Comparison of ENCODE assay signal across 14 mouse cellular contexts in genomic region chr4:59336846-59337532, GRCm38 (mm10).
DNase-seq lines count a peak whose midpoint lies in the region; ATAC-seq and TF ChIP-seq lines count a peak whose summit lies in the region.
"Had no signal": no experiment of that assay in that cellular context is flagged by ENCODE, and none has a peak within 500 bp of the region (broad histone marks: within the 10 kb centered on the region; RNA-seq: fewer than 3 reads in every experiment).

No protein-coding gene starts in this region.

- no peak overlapping the region for H3K4me2 ChIP-seq in heart, embryonic 14.5 days (ENCODE audit: low read length)
- H3K4me2 ChIP-seq in embryonic facial prominence, embryonic 15.5 days (replicated peaks): no peak overlapping the region
- H3K4me2 ChIP-seq in limb, embryonic 14.5 days (replicated peaks; ENCODE audit: low read depth, low read length, severe bottlenecking): no peak overlapping the region
- H3K4me2 ChIP-seq: hindbrain, embryonic 15.5 days; liver, embryonic 13.5 days; midbrain, embryonic 15.5 days had no signal

- DNase-seq in heart, adult 18-20 months: no peak
- DNase-seq in spleen, adult 2 months (ENCODE audit: low read depth in 1 of 2, low spot score in 2 of 2): no peak
- no peak for DNase-seq in spleen, adult 12 weeks (ENCODE audit: low spot score)
- no peak for DNase-seq in limb, embryonic 14.5 days (ENCODE audit: low spot score)
- DNase-seq in retina, embryonic 14.5 days (ENCODE audit: low spot score): no peak
- DNase-seq: adrenal gland, adult 8-10 months; cerebellum, adult 9-10 months; kidney, adult 8-10 months; liver, embryonic 13.5 days had no signal

- H3K9ac ChIP-seq in heart, embryonic 14.5 days (ENCODE audit: low read length): peak overlapping the region; percentile 46
- H3K9ac ChIP-seq in embryonic facial prominence, embryonic 15.5 days: no peak overlapping the region
- no peak overlapping the region for H3K9ac ChIP-seq in limb, embryonic 14.5 days (ENCODE audit: low read depth, low read length, severe bottlenecking)
- H3K9ac ChIP-seq: hindbrain, embryonic 15.5 days; liver, embryonic 13.5 days; midbrain, embryonic 15.5 days had no signal

- no peaks in the 10 kb centered on the region for H3K27me3 ChIP-seq in heart, embryonic 14.5 days (ENCODE audit: control insufficient read depth, insufficient read depth, low read length)
- no peaks in the 10 kb centered on the region for H3K27me3 ChIP-seq in spleen, adult 2 months (ENCODE audit: control insufficient read depth, insufficient read depth, low read length)
- no peaks in the 10 kb centered on the region for H3K27me3 ChIP-seq in embryonic facial prominence, embryonic 15.5 days
- no peaks in the 10 kb centered on the region for H3K27me3 ChIP-seq in limb, embryonic 14.5 days (ENCODE audit: control insufficient read depth, insufficient read depth, low read length)
- H3K27me3 ChIP-seq: hindbrain, embryonic 15.5 days; liver, embryonic 13.5 days; midbrain, embryonic 15.5 days had no signal

- H3K4me1 ChIP-seq in heart, embryonic 14.5 days (ENCODE audit: control insufficient read depth in 2 of 2, insufficient read depth in 2 of 2, low read length in 2 of 2): peaks cover 16 to 26% of the 10 kb centered on the region in 2 experiments
- H3K4me1 ChIP-seq in spleen, adult 2 months (ENCODE audit: control insufficient read depth, insufficient read depth, insufficient read length): peaks cover 66% of the 10 kb centered on the region
- peaks cover 14% of the 10 kb centered on the region for H3K4me1 ChIP-seq in embryonic facial prominence, embryonic 15.5 days
- peaks cover 19% of the 10 kb centered on the region for H3K4me1 ChIP-seq in limb, embryonic 14.5 days (ENCODE audit: control insufficient read depth, insufficient read depth, low read length)
- H3K4me1 ChIP-seq: hindbrain, embryonic 15.5 days had no signal

- H3K36me3 ChIP-seq in heart, embryonic 14.5 days (ENCODE audit: control insufficient read depth, insufficient read depth, low read length): no peaks in the 10 kb centered on the region
- peaks cover 2% of the 10 kb centered on the region; the same call in 1 of the 2 replicates for H3K36me3 ChIP-seq in spleen, adult 2 months (ENCODE audit: control insufficient read depth, insufficient read depth, low read length)
- H3K36me3 ChIP-seq in embryonic facial prominence, embryonic 15.5 days: no peaks in the 10 kb centered on the region
- H3K36me3 ChIP-seq in limb, embryonic 14.5 days (ENCODE audit: control insufficient read depth, insufficient read depth, low read length): no peaks in the 10 kb centered on the region
- H3K36me3 ChIP-seq: forebrain, embryonic 10.5 days; hindbrain, embryonic 15.5 days; midbrain, embryonic 15.5 days had no signal

- no peak for TF ChIP-seq CTCF in spleen, adult 2 months (IDR thresholded peaks at IDR 0.05; ENCODE audit: extremely low read depth, insufficient read depth, insufficient read length, insufficient replicate concordance)

- 89% methylated on average over 11 of the region's 11 CpGs for WGBS in heart, embryonic 14.5 days
- 62% methylated on average over 11 of the region's 11 CpGs for WGBS in spleen, adult 2 months
- WGBS in embryonic facial prominence, embryonic 15.5 days: 86% methylated on average over 11 of the region's 11 CpGs
- WGBS in limb, embryonic 14.5 days: 82% methylated on average over 11 of the region's 11 CpGs

- no peak for ATAC-seq in heart, embryonic 14.5 days (ENCODE audit: insufficient number of reproducible peaks, insufficient read depth, low FRiP score, low read depth)
- no peak for ATAC-seq in embryonic facial prominence, embryonic 15.5 days (ENCODE audit: insufficient number of reproducible peaks, low FRiP score, low TSS enrichment, low read depth)
- no peak for ATAC-seq in limb, embryonic 14.5 days (ENCODE audit: low FRiP score, low read depth)

- no peak overlapping the region for H3K4me3 ChIP-seq in heart, embryonic 14.5 days (ENCODE audit: control insufficient read depth in 1 of 2, insufficient read depth in 1 of 2, low read depth in 1 of 2, low read length in 2 of 2)
- H3K4me3 ChIP-seq in spleen, adult 2 months (ENCODE audit: extremely low read depth, insufficient read depth, insufficient read length): no peak overlapping the region
- H3K4me3 ChIP-seq in embryonic facial prominence, embryonic 15.5 days (replicated peaks): no peak overlapping the region
- H3K4me3 ChIP-seq in limb, embryonic 14.5 days (replicated peaks; ENCODE audit: low read length): no peak overlapping the region
- H3K4me3 ChIP-seq: forebrain, embryonic 10.5 days; hindbrain, embryonic 15.5 days; liver, embryonic 13.5 days; midbrain, embryonic 15.5 days had no signal

- H3K9me3 ChIP-seq in heart, embryonic 14.5 days (ENCODE audit: control insufficient read depth, low read length): no peaks in the 10 kb centered on the region
- H3K9me3 ChIP-seq in embryonic facial prominence, embryonic 15.5 days (replicated peaks): no peaks in the 10 kb centered on the region
- H3K9me3 ChIP-seq in limb, embryonic 14.5 days (ENCODE audit: control insufficient read depth, low read length): no peaks in the 10 kb centered on the region
- H3K9me3 ChIP-seq: forebrain, embryonic 10.5 days; hindbrain, embryonic 15.5 days; liver, embryonic 13.5 days; midbrain, embryonic 15.5 days had no signal

- no peak for TF ChIP-seq POLR2A in spleen, adult 2 months (IDR thresholded peaks at IDR 0.05; ENCODE audit: low read depth, low read length)
- no peak for TF ChIP-seq POLR2A in limb, embryonic 14.5 days (IDR thresholded peaks at IDR 0.05; ENCODE audit: borderline replicate concordance, extremely low read depth, insufficient read depth, insufficient read length)

- H3K27ac ChIP-seq in heart, embryonic 14.5 days (replicated peaks in 1 of 2; ENCODE audit: control insufficient read depth in 1 of 2, insufficient read depth in 1 of 2, low read depth in 2 of 2, low read length in 2 of 2): peak overlapping the region; percentile 72 to 78
- H3K27ac ChIP-seq in spleen, adult 2 months (ENCODE audit: insufficient read depth, low read length): peak overlapping the region; percentile 98
- peak overlapping the region; percentile 48 for H3K27ac ChIP-seq in embryonic facial prominence, embryonic 15.5 days (replicated peaks)
- H3K27ac ChIP-seq in limb, embryonic 14.5 days (replicated peaks; ENCODE audit: low read depth, low read length): 0 out of 2 replicates have a peak overlapping the region, but pooled peaks have one; percentile 40
- H3K27ac ChIP-seq: forebrain, embryonic 10.5 days; hindbrain, embryonic 15.5 days; liver, embryonic 13.5 days; midbrain, embryonic 15.5 days had no signal

Comparison
In these comparisons a context has a peak if more than half of its experiments do, and no peak if none do; other contexts are left out.
1. H3K27ac ChIP-seq: peak in every context shown above with its lines; median percentile 98 in spleen, adult 2 months; 75 in heart, embryonic 14.5 days; 48 in embryonic facial prominence, embryonic 15.5 days; 40 in limb, embryonic 14.5 days.